Mouse (Mus musculus): ENCODE measurements at regions not wholly inside any gene's neighbourhood (a gene's known extent, or its start where the extent isn't known, plus 50 kb on each side); places are given as distances from the start of the nearest gene placed in this dataset.

GRCm38 (mm10) chr12:69101965-69102364, 57.0 kb downstream of the Rps29 start:
- no peak for DNase-seq

DNA sequence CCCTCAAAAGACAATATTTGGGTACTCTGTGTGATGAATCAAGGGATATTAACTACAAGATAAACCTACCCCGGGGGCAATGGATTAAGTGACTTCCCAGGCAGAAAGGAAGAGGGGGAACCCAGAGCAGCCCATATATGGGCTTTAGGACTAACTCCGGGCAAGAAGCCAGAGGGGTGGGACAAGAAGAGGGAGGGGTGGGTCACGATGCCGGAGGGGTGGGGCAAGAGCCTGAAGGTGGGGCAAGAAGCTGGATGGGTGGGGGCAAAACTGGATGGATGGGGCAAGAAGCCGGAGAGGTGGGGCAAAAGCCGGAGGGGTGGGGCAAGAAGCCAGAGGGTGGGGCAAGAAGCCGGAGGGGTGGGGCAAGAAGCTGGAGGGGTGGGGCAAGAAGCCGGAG, 64.1 kb downstream of the Rps29 start:
- DNase-seq: no peak

DNA sequence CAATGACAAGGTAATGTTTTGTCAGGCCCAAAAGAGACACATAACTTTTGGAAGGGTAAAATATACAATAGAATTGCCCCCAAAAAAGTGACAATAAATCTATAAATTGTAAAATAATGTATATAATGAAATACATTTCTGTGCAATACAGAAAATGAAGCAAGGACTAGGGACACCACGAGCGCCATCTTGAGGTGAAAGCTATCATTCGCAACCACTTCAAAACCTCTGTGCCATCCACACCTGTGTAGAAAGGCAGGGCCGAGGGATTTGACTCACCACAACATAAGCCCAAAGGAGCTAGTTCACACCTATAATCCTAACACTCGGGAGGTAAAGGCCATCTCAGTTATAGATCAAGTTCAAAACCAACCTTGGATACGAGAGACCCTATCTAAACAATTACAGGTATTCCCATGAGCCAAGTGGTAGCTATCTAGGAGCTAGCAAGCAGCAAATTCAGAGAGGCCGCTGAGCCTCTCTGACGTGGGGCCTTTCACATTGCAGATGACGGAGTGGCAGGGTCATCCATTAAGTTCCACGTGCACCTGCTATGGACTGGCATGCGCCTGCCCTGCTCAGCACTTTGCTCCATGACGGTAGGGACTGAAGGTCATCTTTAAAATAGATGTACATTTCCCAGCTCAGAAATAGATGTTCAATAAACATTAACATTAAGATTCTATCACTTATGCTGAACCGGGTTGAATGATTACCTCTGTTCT, 65.8 kb downstream of the Rps29 start:
- DNase-seq: no peak

- DNase-seq: no peak
Observed at GRCm38 (mm10) chr12:69087928-69088609, 70.9 kb downstream of the Rps29 start.

DNA sequence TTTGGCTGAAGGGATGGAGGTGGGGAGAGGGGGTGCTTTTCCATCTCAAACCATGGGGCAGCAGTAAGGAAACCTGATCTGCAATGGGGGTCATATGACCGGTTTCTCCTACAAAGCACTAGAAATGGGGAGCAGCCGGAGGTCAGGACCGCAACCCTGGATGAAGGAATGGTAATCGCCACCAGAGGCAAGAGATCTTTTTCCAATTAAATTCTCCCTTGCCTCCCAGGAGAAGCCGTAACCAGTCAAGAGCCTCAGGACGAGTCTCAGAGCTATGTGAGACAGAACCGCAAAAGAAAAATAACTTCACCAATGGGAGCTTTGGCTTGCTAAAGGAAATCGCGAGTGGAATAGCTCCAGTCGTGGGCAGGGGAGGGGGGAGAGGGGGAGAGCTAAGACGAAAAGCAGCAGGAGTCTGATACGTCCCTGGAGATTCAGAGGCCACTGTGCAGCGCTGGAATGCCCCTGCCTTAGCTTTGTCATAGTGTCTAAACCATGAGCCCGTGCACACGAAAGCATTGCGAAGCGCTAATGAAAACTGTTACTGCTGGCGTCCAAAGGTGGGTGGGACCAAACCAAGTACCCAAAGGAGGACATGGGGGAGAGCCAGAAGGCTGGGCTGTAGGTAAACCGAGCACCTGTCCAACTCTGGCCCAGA, 73.3 kb downstream of the Rps29 start:
- peak; percentile 18 to 31 for DNase-seq

GRCm38 (mm10) chr12:69084656-69085055, 74.3 kb downstream of the Rps29 start:
- DNase-seq: no peak

DNA sequence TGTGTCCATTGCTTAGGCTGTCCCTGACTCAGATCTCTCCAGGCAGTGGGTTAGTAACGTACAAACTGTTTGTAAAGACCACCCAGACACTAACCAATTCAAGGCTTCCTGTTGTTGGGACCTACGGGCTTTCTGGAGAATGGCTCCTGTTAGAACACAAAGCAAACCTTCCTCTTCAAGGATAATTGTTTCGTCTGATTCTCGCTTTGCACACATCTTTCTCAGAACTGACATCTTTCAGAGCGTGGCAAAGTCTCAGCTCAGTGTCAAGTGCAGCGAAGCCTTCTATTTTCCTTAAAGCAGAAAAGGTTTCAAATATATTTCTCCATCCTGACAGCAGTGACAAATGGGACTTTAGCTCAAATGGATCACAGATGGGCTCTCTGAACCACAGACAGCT, 76.9 kb downstream of the Rps29 start:
- no peak for DNase-seq

GRCm38 (mm10) chr12:69039553-69039952, 119.4 kb downstream of the Rps29 start:
- DNase-seq: no peak

- peak; percentile 9 to 13 for DNase-seq
Observed at GRCm38 (mm10) chr12:69023594-69023993, 135.4 kb downstream of the Rps29 start.

- no peak for DNase-seq
Observed at GRCm38 (mm10) chr12:69016705-69017306, 142.2 kb downstream of the Rps29 start.

DNA sequence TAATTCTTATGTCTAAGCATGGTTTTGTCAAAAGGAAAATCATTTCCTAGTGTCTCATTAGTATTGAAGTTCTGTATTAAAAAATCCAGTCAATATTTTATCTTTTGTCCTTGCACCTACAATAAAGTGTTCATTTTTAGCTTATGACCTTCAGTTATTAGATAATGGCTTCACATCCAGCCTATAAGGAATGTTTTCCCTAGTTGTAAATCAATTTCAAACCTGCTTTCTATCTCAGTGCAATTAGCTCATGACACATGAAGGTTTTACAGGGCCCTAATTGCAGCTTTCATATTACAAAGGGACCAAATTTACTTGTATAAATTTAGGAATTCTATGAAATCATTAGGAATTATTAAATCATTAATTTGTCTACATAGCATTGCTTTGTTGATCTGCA, 153.8 kb downstream of the Rps29 start:
- DNase-seq: no peak

- DNase-seq: no peak
Observed at GRCm38 (mm10) chr12:69002106-69002505, 156.9 kb downstream of the Rps29 start.

DNA sequence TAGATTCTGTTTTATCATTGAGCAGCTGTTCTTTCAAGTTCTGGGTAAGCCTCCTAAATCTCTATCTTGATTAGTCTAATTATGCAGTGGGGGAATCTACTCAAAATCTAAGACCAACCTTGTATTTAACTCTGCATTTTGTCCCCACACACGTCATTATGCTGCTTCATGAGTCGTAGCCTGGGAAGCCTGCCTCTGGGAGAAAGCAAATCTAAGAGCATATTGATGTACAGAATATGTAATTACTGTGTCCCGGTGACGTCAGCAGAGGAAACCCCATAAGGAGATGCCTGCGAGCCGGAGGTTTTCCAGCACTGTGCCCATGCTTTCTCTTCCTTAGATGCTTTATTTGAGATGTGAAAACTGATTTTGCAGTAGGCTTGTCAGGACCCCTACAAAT, 161.7 kb downstream of the Rps29 start:
- DNase-seq: no peak

DNA sequence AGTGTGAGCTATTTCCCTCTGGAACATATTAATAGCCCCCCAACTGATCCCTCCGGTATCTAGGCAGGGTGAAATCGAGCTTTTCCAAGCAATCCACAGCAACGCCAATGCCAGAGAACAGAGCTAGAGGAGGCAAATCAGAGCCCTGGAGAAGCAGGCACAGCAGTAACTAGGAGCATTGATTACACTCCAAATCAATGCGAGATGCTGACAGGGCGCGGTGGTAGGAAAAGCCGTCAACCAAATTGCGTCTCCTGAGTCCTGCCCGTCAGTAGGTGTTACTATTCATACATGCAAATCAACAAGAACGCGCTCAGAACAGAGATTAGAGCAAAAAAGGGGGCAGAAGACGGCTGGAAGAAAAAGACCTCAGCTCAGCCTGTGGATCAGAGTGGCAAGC, 162.2 kb downstream of the Rps29 start:
- no peak for DNase-seq

- no peak for DNase-seq
Observed at GRCm38 (mm10) chr12:68980640-68981039, 178.3 kb downstream of the Rps29 start.

GRCm38 (mm10) chr12:68980173-68980572, 178.8 kb downstream of the Rps29 start:
- no peak for DNase-seq

DNA sequence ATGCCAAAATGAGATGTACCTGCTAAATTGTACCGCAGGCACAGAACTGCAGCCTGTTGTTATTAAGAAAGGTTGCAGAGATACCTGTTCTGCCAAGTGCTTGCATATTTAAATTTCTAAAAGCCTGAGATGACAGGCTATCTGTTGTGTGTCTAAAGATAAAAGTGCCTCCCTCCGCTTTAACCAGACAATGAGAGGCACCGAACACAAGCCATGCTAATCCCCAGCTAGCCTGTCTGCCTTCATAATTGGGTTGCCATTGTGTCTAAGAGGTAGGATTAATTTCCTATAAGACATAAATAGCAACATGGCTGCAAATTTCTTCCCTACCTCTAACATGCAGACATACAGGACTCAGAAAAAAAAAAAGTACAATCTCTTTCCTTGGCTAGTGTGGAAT, 179.8 kb downstream of the Rps29 start:
- no peak for DNase-seq

GRCm38 (mm10) chr12:68977276-68977675, 181.7 kb downstream of the Rps29 start:
- no peak for DNase-seq

DNA sequence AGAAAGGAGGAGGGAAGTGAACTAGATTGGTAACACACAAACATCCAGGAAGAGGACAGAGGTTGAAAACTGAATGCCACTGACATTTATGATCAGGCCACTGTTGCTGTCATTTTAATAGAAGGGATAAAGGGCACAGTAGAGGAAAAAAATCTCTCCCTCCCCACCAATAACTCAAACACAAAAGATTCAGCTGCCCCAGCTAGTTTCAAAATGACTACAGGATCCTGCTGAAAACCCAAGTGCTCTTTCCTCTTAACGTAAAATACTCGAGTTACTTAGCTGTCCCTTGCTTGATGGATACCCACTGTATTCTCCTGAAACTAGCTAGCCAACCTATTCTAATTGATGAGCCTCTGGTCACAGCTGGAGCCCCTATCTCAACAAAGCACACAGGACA, 211.7 kb downstream of the Rps29 start:
- no peak for DNase-seq

GRCm38 (mm10) chr12:68910590-68910989, 248.4 kb downstream of the Rps29 start:
- peak; percentile 6 to 19 for DNase-seq

- DNase-seq: no peak
Observed at GRCm38 (mm10) chr12:68904770-68905169, 254.2 kb downstream of the Rps29 start.

DNA sequence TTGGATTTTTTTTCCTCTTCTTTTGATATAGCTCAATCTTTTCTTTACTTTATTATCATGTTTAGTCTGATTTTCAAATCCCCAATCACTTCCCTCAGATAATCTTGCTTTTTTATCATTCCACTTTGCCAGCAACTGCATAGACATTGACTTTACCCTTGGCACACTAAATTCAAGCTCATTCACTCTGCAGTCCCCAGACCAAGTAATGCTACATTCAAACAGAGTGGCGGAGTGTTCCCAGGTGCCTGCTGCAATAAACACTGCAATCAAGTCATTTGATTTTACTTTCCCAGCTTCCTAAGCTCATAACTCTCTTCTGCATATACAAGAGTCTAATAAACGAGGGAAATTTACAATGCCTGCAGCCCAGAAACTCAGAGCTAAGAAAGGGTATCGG, 269.8 kb downstream of the Rps29 start:
- DNase-seq: no peak

- DNase-seq: no peak
Observed at GRCm38 (mm10) chr12:68882503-68882902, 276.5 kb downstream of the Rps29 start.

GRCm38 (mm10) chr12:68879425-68879824, 279.6 kb downstream of the Rps29 start:
- peak; percentile 34 to 36 for DNase-seq

All from kidney, postnatal 4 days (tissue).